Mouse (Mus musculus) ES-Bruce4 (cell line): ENCODE data around the gene Anks1b. TPM values are rescaled to one million over a fixed set of nuclear protein-coding genes. Genes with fewer than 3 reads are reported as not detected.

Experiments used
- H3K27ac ChIP-seq: 2 replicates; pipeline ENCODE4 v1.5.1; 2012; ENCODE audit warnings: low read length, inconsistent platforms; ENCODE audit not compliant: insufficient read depth
- H3K27me3 ChIP-seq: 2 replicates; pipeline ENCODE4 v1.6.1; 2012; ENCODE audit warnings: mild to moderate bottlenecking, low read length, inconsistent platforms; ENCODE audit not compliant: control insufficient read depth, poor library complexity, insufficient read depth, severe bottlenecking
- H3K36me3 ChIP-seq: 2 replicates; pipeline ENCODE4 v1.6.1; 2012; ENCODE audit warnings: inconsistent platforms, mild to moderate bottlenecking, low read length, moderate library complexity; ENCODE audit not compliant: control insufficient read depth, poor library complexity, insufficient read depth, severe bottlenecking
- H3K4me1 ChIP-seq: one replicate; pipeline ENCODE4 v1.8.1; 2011; ENCODE audit warnings: low read length; ENCODE audit not compliant: control insufficient read depth, insufficient read depth
- H3K4me3 ChIP-seq: 2 replicates; pipeline ENCODE4 v1.5.1; 2011; ENCODE audit warnings: low read depth, mild to moderate bottlenecking, low read length
- H3K9ac ChIP-seq: 2 replicates; pipeline ENCODE4 v1.6.1; 2012; ENCODE audit warnings: low read depth, mild to moderate bottlenecking, inconsistent platforms; ENCODE audit not compliant: poor library complexity, severe bottlenecking
- H3K9me3 ChIP-seq: replicated peaks from 2 replicates; pipeline ENCODE4 v1.6.1; 2012; ENCODE audit warnings: mild to moderate bottlenecking, low read length, inconsistent platforms; ENCODE audit not compliant: control insufficient read depth, poor library complexity, insufficient read depth, severe bottlenecking
- CTCF ChIP-seq: IDR thresholded peaks from one replicate; pipeline ENCODE4 v1.8.1; 2011; ENCODE audit warnings: low read depth, low read length
- EP300 ChIP-seq: IDR thresholded peaks from 2 replicates; pipeline ENCODE4 v1.6.1; 2011; ENCODE audit warnings: low read depth, low read length; ENCODE audit not compliant: insufficient read depth
- POLR2A ChIP-seq: IDR thresholded peaks from one replicate; pipeline ENCODE4 v1.8.1; 2011; ENCODE audit warnings: low read length; ENCODE audit not compliant: insufficient read depth
- polyA plus RNA-seq: library from polyadenylated mRNA; stranded (reverse); fragments of >200 nt; gene quantifications from 2 replicates; pipeline ENCODE4 v1.2.4, GENCODE M21; 2011; ENCODE audit warnings: low read depth; ENCODE audit not compliant: missing spikeins, insufficient read depth, insufficient read length

Gene Anks1b
- polyA plus RNA-seq, 1 experiment: 2.3 TPM

GRCm38 (mm10) chr10:90689854-90690513, 816.7 kb downstream of the Anks1b start:
- TF ChIP-seq CTCF (peak; percentile 6), EP300 (no peak)
- no peaks in the 10 kb centered on the region for H3K9me3 ChIP-seq
- H3K9ac ChIP-seq: no peak overlapping the region
- no peak overlapping the region for H3K27ac ChIP-seq
- no peak overlapping the region for H3K4me3 ChIP-seq
- H3K27me3 ChIP-seq: no peaks in the 10 kb centered on the region
- H3K4me1 ChIP-seq: no peaks in the 10 kb centered on the region
- no peaks in the 10 kb centered on the region for H3K36me3 ChIP-seq

- Histone ChIP-seq H3K4me1 (no peaks in the 10 kb centered on the region), H3K9me3 (no peaks in the 10 kb centered on the region; the same call in 1 of the 2 replicates), H3K9ac (no peak overlapping the region), H3K27ac (no peak overlapping the region), H3K27me3 (no peaks in the 10 kb centered on the region), H3K36me3 (no peaks in the 10 kb centered on the region), H3K4me3 (no peak overlapping the region)
- TF ChIP-seq EP300 (no peak), POLR2A (no peak), CTCF (no peak)
These were observed 823.4 kb downstream of the Anks1b start for GRCm38 (mm10) chr10:90696687-90697086.

GRCm38 (mm10) chr10:90697413-90697812, 824.1 kb downstream of the Anks1b start:
- Histone ChIP-seq H3K4me1 (no peaks in the 10 kb centered on the region), H3K36me3 (no peaks in the 10 kb centered on the region), H3K27ac (no peak overlapping the region), H3K4me3 (no peak overlapping the region), H3K9ac (no peak overlapping the region), H3K9me3 (no peaks in the 10 kb centered on the region; the same call in 1 of the 2 replicates), H3K27me3 (no peaks in the 10 kb centered on the region; the same call in 1 of the 2 replicates)
- TF ChIP-seq EP300 (no peak), POLR2A (no peak), CTCF (no peak)

GRCm38 (mm10) chr10:90699211-90699610, 825.9 kb downstream of the Anks1b start:
- TF ChIP-seq CTCF (no peak), EP300 (no peak), POLR2A (no peak)
- no peak overlapping the region for H3K4me3 ChIP-seq
- no peak overlapping the region for H3K9ac ChIP-seq
- no peaks in the 10 kb centered on the region for H3K4me1 ChIP-seq
- no peaks in the 10 kb centered on the region; the same call in 1 of the 2 replicates for H3K27me3 ChIP-seq
- no peaks in the 10 kb centered on the region; the same call in 1 of the 2 replicates for H3K9me3 ChIP-seq
- H3K36me3 ChIP-seq: no peaks in the 10 kb centered on the region
- no peak overlapping the region for H3K27ac ChIP-seq

- no peak overlapping the region for H3K9ac ChIP-seq
- no peaks in the 10 kb centered on the region for H3K36me3 ChIP-seq
- H3K9me3 ChIP-seq: no peaks in the 10 kb centered on the region; the same call in 1 of the 2 replicates
- H3K27ac ChIP-seq: no peak overlapping the region
- no peaks in the 10 kb centered on the region for H3K4me1 ChIP-seq
- H3K4me3 ChIP-seq: no peak overlapping the region
- H3K27me3 ChIP-seq: no peaks in the 10 kb centered on the region; the same call in 1 of the 2 replicates
- TF ChIP-seq EP300: no peak
- TF ChIP-seq CTCF: no peak
- no peak for TF ChIP-seq POLR2A
These were observed 831.3 kb downstream of the Anks1b start for GRCm38 (mm10) chr10:90704602-90705001.

GRCm38 (mm10) chr10:90708822-90709601, 835.7 kb downstream of the Anks1b start:
- TF ChIP-seq EP300 (no peak), CTCF (no peak), POLR2A (no peak)
- Histone ChIP-seq H3K36me3 (no peaks in the 10 kb centered on the region), H3K27me3 (peaks cover 2% of the 10 kb centered on the region), H3K9ac (no peak overlapping the region), H3K9me3 (no peaks in the 10 kb centered on the region; the same call in none of the 2 replicates), H3K27ac (no peak overlapping the region), H3K4me3 (no peak overlapping the region), H3K4me1 (no peaks in the 10 kb centered on the region)
